Mouse (Mus musculus) brown adipose tissue, adult 24 weeks (tissue): Measurements from ENCODE around the gene Eef1akmt1. TPM values are rescaled to one million over a fixed set of nuclear protein-coding genes. Genes with fewer than 3 reads are reported as not detected.

Source experiments
- H3K27ac ChIP-seq: fragments of 200-500 bp; replicated peaks from 2 replicates; pipeline ENCODE4 v1.5.1; 2012; ENCODE audit warnings: low read depth, mild to moderate bottlenecking, low read length
- H3K4me1 ChIP-seq: fragments of 200-500 bp; 2 replicates; pipeline ENCODE4 v1.6.1; 2012; ENCODE audit warnings: low read length, mixed read lengths; ENCODE audit not compliant: control insufficient read depth, insufficient read depth, insufficient read length
- H3K4me3 ChIP-seq: fragments of 200-500 bp; 2 replicates; pipeline ENCODE4 v1.5.1; 2012; ENCODE audit warnings: low read depth, mild to moderate bottlenecking, low read length, moderate library complexity; ENCODE audit not compliant: insufficient read depth
- polyA plus RNA-seq: library from polyadenylated mRNA; stranded (reverse); fragments of >200 nt; gene quantifications from 2 replicates; pipeline ENCODE4 v1.2.4, GENCODE M21; 2012; ENCODE audit not compliant: missing spikeins, insufficient read depth, insufficient read length

Eef1akmt1 gene
- polyA plus RNA-seq, 1 experiment: 48.9 TPM

DNA sequence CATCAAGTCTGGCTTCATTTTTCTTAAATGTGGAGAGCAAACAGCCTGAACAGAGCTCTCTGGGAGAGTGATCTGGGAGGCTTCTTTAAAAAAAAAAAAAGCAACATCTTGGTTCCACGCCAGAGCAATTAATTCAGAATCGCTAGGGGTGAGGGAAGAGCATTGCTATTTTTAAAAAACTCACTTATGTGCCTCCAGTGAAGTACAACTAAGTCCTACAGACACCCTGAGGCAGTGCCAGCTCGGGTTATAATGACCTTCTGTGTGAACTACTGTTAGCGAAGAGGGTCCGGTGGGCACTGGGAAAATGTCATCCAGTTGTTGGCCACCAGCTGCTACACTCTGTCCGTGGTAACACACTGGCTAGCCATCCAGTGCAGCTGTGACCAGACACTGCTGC, 35.8 kb downstream of the Eef1akmt1 start:
- Histone ChIP-seq H3K4me3 (no peak overlapping the region), H3K4me1 (peaks cover 17% of the 10 kb centered on the region), H3K27ac (peak overlapping the region; percentile 46; the same call in 1 of the 2 replicates)

DNA sequence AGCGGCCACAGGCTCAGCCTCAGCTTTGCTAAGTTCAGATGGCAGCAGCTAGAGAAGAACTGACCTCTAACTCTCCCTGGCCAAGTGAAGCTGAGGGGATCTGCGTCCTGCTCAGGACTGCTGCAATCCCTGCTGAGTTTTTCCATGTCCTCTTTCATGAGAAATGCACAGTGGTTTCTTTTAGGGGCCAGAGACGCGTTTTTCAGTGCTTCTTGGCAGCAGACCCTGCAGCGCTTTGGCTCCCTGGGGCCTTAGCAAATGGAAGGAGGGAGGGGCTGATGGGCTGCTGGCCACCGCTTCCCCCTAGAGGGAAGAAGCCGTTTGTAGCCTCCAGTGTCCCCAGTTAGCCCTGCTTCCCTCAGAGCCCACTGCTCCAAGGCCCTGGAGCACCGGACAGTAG, 36.5 kb downstream of the Eef1akmt1 start:
- H3K27ac ChIP-seq: peak overlapping the region; percentile 89

GRCm38 (mm10) chr14:57534346-57534745, 37.1 kb downstream of the Eef1akmt1 start:
- Histone ChIP-seq H3K27ac (peak overlapping the region; percentile 89), H3K4me3 (no peak overlapping the region), H3K4me1 (peaks cover 22% of the 10 kb centered on the region)

More for the DNA sequence above, 36.5 kb downstream of the Eef1akmt1 start:
- H3K4me3 ChIP-seq: peak overlapping the region; percentile 4; the same call in 1 of the 2 replicates
- peaks cover 17% of the 10 kb centered on the region for H3K4me1 ChIP-seq

DNA sequence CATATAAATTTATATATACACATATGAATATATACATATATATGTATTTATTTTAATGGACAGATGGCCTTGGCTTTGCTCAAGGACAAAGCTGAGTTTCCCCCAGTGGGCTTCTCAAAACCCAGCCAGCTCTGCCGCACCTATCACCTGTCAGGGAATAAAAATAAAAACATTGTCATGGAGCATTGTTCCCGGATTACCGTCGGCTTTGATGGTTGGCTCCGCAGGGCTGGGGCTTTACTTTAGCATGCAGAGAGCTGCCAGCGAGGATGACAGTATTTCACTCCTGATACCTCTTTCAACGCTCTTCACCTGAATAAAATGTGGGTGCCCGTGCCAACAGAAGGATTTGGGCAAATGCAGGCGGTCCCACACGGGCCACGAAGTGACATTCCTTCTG, 37.6 kb downstream of the Eef1akmt1 start:
- Histone ChIP-seq H3K4me1 (peaks cover 22% of the 10 kb centered on the region), H3K27ac (no peak overlapping the region), H3K4me3 (no peak overlapping the region)

DNA sequence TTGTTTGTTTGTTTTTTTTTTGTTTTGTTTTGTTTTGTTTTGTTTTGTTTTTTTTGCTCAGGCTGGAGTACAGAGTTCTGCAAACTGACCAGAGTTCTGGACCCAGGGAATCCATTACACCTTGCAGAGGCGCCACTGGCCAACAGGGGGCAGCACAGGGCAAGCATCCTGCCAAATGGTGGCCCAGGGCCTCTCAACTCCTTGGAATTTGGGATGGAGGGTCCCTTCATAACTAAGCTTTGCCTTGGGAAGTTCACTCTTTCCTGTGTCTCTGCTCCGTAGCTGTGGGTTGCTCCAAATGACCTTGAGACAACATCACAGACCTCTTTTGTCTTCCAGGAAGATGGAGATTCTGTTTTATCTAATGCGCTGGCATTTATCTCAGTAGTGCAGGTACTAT, 38.2 kb downstream of the Eef1akmt1 start:
- peaks cover 22% of the 10 kb centered on the region for H3K4me1 ChIP-seq
- H3K4me3 ChIP-seq: no peak overlapping the region
- H3K27ac ChIP-seq: no peak overlapping the region

DNA sequence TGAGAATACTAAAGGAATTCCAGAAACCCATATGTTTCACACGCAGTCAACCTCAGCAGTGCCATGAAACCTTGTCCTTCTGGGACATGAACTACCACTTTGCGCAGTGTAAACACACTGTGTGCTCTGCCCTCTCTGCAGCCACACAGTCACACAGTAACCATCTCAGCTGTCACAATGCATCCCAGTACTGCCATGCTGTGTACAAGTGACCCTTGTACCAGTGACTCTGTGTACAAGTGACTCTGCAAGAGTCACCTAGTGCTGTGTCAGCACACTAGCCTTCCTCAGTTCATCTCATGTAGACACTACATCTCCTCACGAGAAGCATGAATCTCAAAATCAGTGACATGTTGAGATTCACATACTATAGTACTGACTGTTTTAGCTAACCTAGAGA, 38.8 kb downstream of the Eef1akmt1 start:
- H3K4me1 ChIP-seq: peaks cover 22% of the 10 kb centered on the region
- H3K4me3 ChIP-seq: no peak overlapping the region
- no peak overlapping the region for H3K27ac ChIP-seq

DNA sequence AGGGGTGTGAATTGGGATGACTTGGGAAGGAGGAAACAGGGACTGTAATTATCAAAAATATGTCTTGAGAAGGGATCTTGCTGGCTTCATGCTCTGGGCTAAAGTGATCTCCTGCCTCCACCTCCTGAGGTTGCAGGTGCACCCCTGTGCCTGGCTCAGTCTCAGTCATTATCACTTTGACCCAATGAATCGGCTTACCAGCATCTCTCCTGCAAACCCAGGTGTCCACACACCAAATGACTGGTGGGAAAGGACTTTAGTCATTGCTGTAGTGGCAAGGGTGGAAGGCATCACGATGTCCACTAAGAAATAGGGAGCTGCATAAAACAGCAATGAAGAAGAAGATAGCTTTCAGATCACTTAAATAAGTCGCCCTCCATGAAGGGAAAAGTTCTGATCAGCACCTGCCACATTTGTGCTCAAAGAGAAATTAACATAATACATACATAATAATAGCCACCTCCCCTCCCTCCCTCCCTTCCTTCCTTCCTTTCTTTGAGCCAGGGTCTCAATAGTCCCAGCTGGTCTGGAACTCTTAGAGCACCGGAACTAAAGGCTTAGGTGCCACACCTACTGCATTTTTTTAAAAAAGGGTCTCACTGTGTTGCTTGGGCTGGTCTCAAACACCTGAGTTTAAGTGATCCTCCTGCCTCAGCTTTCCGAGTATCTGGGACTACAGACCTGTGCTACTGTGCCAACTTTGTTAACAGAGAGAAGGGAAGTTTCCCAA, 41.5 kb downstream of the Eef1akmt1 start:
- no peak overlapping the region for H3K4me3 ChIP-seq
- H3K27ac ChIP-seq: no peak overlapping the region
- peaks cover 13% of the 10 kb centered on the region for H3K4me1 ChIP-seq

GRCm38 (mm10) chr14:57529086-57529785, 42.2 kb downstream of the Eef1akmt1 start:
- Histone ChIP-seq H3K27ac (no peak overlapping the region), H3K4me3 (no peak overlapping the region), H3K4me1 (peaks cover 8% of the 10 kb centered on the region)

- Histone ChIP-seq H3K4me3 (no peak overlapping the region), H3K27ac (no peak overlapping the region), H3K4me1 (peaks cover 5% of the 10 kb centered on the region; the same call in 1 of the 2 replicates)
These were observed 43.8 kb downstream of the Eef1akmt1 start for GRCm38 (mm10) chr14:57527598-57527997.

GRCm38 (mm10) chr14:57527122-57527521, 44.3 kb downstream of the Eef1akmt1 start:
- H3K4me3 ChIP-seq: no peak overlapping the region
- H3K27ac ChIP-seq: no peak overlapping the region
- peaks cover 5% of the 10 kb centered on the region; the same call in 1 of the 2 replicates for H3K4me1 ChIP-seq

DNA sequence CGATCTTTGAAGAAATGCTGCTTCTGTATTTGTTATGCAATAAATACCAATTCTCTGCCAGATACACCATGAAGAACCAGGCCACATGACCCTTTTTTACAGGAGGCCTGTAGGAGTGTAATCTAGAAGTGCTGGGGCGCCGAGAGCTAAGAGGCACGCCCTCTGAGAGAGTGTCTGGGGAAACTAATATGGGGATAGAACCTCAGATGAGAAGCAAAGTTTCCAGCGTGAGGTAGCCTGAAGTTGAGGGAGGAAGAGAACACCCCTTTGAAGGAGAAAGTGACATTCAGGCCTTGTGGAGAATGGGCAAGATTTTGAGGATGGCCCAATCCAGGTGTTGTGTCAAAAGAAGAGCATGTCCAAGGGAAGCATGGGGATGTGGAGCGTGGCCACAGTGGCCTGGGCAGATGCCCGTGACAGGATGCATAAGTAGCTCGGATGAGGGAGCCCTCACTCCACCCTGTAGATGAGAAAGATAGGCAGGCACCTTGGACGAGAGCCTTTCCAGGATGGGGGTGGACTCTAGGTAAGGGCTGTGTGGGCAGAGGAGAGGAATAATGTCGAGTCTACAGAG, 45.3 kb downstream of the Eef1akmt1 start:
- H3K4me3 ChIP-seq: peak overlapping the region; percentile 52
- H3K4me1 ChIP-seq: peaks cover 5% of the 10 kb centered on the region; the same call in 1 of the 2 replicates
- no peak overlapping the region for H3K27ac ChIP-seq

DNA sequence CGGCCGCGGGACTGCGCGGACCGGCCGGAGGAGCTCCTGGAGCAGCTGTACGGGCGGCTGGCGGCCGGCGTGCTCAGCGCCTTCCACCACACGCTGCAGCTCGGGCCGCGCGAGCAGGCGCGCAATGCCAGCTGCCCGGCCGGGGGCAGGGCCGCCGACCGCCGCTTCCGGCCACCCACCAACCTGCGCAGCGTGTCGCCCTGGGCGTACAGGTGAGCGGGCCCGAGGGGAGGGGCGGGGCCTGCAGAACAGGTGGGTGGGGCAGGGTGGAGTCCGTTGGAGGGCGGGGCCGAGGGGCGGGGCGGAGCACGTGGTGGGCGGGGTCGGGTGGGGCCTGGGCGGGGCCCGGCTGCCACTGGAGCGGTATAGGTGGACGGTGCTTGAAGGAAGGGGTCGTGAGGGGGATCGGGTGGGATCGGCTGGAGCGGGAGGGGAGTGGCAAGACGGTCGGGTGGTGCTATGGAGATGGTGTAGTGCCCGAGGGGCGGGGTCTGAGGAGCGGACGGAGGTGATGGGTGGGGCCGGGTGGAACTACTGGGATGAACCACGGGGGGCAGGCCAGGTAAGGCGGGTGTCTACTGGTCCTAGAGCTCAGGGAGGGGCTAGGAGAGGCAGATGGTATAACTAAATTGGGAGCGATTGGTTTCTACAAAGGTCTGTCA, 45.9 kb downstream of the Eef1akmt1 start:
- peaks cover 5% of the 10 kb centered on the region; the same call in 1 of the 2 replicates for H3K4me1 ChIP-seq
- H3K27ac ChIP-seq: no peak overlapping the region
- H3K4me3 ChIP-seq: peak overlapping the region; percentile 72

DNA sequence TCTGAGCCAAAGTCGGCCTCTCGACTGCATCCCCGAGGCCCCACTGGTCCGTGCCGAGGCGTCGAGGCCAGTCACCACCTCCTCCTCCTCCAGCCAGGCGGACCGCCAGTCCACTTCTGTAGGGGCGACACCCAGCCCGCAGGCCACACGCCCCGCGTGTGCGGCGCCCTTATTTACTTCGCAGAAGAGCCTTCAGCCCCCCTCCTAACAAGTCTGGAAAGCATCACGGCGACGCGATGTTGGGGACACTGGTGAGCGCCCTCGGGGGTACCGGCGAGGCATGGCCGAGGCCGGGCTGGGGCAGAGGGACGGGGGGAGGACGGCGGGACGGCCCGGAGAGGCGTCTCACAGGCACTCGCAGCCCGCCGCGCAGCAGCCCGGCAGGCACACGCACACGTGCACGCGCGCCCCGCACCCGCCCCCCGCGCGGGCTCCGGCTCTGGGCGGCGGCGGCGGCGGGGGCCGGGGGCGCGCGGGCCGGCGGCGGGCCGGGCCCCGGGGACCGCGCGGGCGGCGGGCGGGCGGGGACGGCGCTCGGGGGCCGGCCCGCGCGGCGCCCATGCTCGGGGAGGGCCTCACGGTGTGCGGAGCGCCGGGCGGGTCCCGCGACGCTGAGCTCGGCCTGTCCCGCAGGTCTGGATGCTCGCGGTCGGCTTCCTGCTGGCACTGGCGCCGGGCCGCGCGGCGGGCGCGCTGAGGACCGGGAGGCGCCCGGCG, 46.6 kb downstream of the Eef1akmt1 start, which contains the start of gene Il17d:
Gene Il17d, plus strand, starts transcription at position 107 of the 717 bp plus-strand sequence.
- H3K4me3 ChIP-seq: peak within 1 kb of the TSS; percentile 72
- no peak within 1 kb of the TSS for H3K27ac ChIP-seq
- peaks cover 5% of the 10 kb centered on the region; the same call in 1 of the 2 replicates for H3K4me1 ChIP-seq

DNA sequence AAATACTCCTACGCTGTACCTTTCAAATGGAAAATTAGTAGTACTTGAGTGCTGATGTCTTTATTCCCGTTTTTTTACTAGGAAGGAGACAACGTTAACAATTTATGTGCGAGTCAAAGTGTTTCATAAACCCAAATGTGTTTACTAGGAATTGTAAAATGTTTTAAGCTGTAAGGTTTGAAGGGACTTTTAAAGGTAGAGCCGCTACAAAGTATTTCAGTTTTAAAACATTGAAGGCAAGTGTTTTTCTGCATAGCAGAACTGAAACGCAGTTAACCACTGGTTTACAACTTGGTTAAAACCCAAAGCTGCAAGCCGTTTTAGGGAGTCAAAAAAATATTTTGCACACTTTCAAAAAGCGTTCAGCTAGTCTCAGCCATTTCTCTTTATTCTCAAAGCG, 47.6 kb downstream of the Eef1akmt1 start:
- Histone ChIP-seq H3K27ac (no peak overlapping the region), H3K4me1 (no peaks in the 10 kb centered on the region), H3K4me3 (no peak overlapping the region)
